Mouse (Mus musculus): Measurements from ENCODE around the gene Gm16223.

The Gm16223 gene

GRCm38 (mm10) chr5:42067476-42068187 is at the start of gene Gm16223:
TSS of gene Gm16223 (plus strand) at chr5:42067960.
- DNase-seq (ENCODE audit: low spot score): no peak

- DNase-seq (ENCODE audit: low spot score): no peak
Observed at GRCm38 (mm10) chr5:42022029-42022428, 45.7 kb upstream of the Gm16223 start.

GRCm38 (mm10) chr5:42023521-42023920 is 44.2 kb upstream of the Gm16223 start:
- DNase-seq (ENCODE audit: low spot score): no peak

GRCm38 (mm10) chr5:42036388-42037082 is 31.2 kb upstream of the Gm16223 start:
- no peak for DNase-seq (ENCODE audit: low spot score)

- DNase-seq (ENCODE audit: low spot score): no peak
Observed at GRCm38 (mm10) chr5:42054636-42055035, 13.1 kb upstream of the Gm16223 start.

GRCm38 (mm10) chr5:42055151-42055550 is 12.6 kb upstream of the Gm16223 start:
- no peak for DNase-seq (ENCODE audit: low spot score)

GRCm38 (mm10) chr5:42065090-42065489 is 2.7 kb upstream of the Gm16223 start:
- DNase-seq (ENCODE audit: low spot score): no peak

GRCm38 (mm10) chr5:42067075-42067474 is 685 bp upstream of the Gm16223 start:
- no peak for DNase-seq (ENCODE audit: low spot score)

GRCm38 (mm10) chr5:42068188-42068579 is 424 bp downstream of the Gm16223 start:
- DNase-seq (ENCODE audit: low spot score): no peak

- DNase-seq (ENCODE audit: low spot score): no peak
Observed at GRCm38 (mm10) chr5:42116586-42117346, 49.0 kb downstream of the Gm16223 start.

GRCm38 (mm10) chr5:42125562-42125961 is 57.8 kb downstream of the Gm16223 start:
- DNase-seq (ENCODE audit: low spot score): no peak

- no peak for DNase-seq (ENCODE audit: low spot score)
Observed at GRCm38 (mm10) chr5:42155626-42156025, 87.9 kb downstream of the Gm16223 start.

- no peak for DNase-seq (ENCODE audit: low spot score)
Observed at GRCm38 (mm10) chr5:42164731-42165130, 97.0 kb downstream of the Gm16223 start.

GRCm38 (mm10) chr5:42166311-42166710 is 98.6 kb downstream of the Gm16223 start:
- DNase-seq (ENCODE audit: low spot score): no peak

- DNase-seq (ENCODE audit: low spot score): no peak
Observed at GRCm38 (mm10) chr5:42168071-42168470, 100.3 kb downstream of the Gm16223 start.

- DNase-seq (ENCODE audit: low spot score): no peak
Observed at GRCm38 (mm10) chr5:42168785-42169184, 101.0 kb downstream of the Gm16223 start.

GRCm38 (mm10) chr5:42174109-42174508 is 106.3 kb downstream of the Gm16223 start:
- DNase-seq (ENCODE audit: low spot score): no peak

- no peak for DNase-seq (ENCODE audit: low spot score)
Observed at GRCm38 (mm10) chr5:42175424-42175823, 107.7 kb downstream of the Gm16223 start.

GRCm38 (mm10) chr5:42198493-42198892 is 130.7 kb downstream of the Gm16223 start:
- no peak for DNase-seq (ENCODE audit: low spot score)

- no peak for DNase-seq (ENCODE audit: low spot score)
Observed at GRCm38 (mm10) chr5:42207456-42208122, 139.8 kb downstream of the Gm16223 start.

GRCm38 (mm10) chr5:42211554-42212338 is 144.0 kb downstream of the Gm16223 start:
- DNase-seq (ENCODE audit: low spot score): no peak
